Mouse (Mus musculus): Measurements from ENCODE around the gene Olfr32. TPM values are rescaled to one million over a fixed set of nuclear protein-coding genes. Genes with fewer than 3 reads are reported as not detected.
"Not testable (repeated sequence)": the region's sequence is repeated elsewhere in the genome, so short reads cannot be mapped to it uniquely, and the experiment has no call there.

Olfr32 gene
- polyA plus RNA-seq (2016; fragmentation: Nextera tagmentation; extraction: Ambion mirVana): not detected in 2 replicates

- Histone ChIP-seq H3K27me3 (replicated peaks) (no peaks in the 10 kb centered on the region), H3K9ac (no peak within 1 kb of the TSS), H3K4me3 (no peak within 1 kb of the TSS), H3K36me3 (no peaks in the 10 kb centered on the region), H3K4me2 (no peak within 1 kb of the TSS), H3K9me3 (replicated peaks) (no peaks in the 10 kb centered on the region), H3K27ac (no peak within 1 kb of the TSS), H3K4me1 (no peaks in the 10 kb centered on the region)
- ATAC-seq: no peak
Measured at GRCm38 (mm10) chr2:90142196-90142595, at the start of gene Olfr32. Olfr32 (minus strand) TSS chr2:90142296.

- not testable (repeated sequence) for ATAC-seq; H3K9me3 ChIP-seq (replicated peaks); H3K4me2 ChIP-seq; H3K4me3 ChIP-seq; H3K36me3 ChIP-seq; H3K4me1 ChIP-seq; H3K9ac ChIP-seq; H3K27ac ChIP-seq; H3K27me3 ChIP-seq (replicated peaks)
- no CpG with 5 or more reads among the region's 5 CpGs for WGBS (ENCODE audit: insufficient replicate concordance)
Measured at GRCm38 (mm10) chr2:90187082-90187481, 45.0 kb upstream of the Olfr32 start.

GRCm38 (mm10) chr2:90186082-90186481 lies 44.0 kb upstream of the Olfr32 start:
- not testable (repeated sequence) for ATAC-seq; H3K27me3 ChIP-seq (replicated peaks); H3K9me3 ChIP-seq (replicated peaks); H3K36me3 ChIP-seq; H3K4me1 ChIP-seq; H3K4me2 ChIP-seq; H3K4me3 ChIP-seq; H3K27ac ChIP-seq; H3K9ac ChIP-seq
- WGBS (ENCODE audit: insufficient replicate concordance): no CpG with 5 or more reads among the region's 4 CpGs

- no peaks in the 10 kb centered on the region for H3K4me1 ChIP-seq
- ATAC-seq: no peak
- 0 out of 2 replicates have a peak, but pooled peaks cover 4% of the 10 kb centered on the region for H3K9me3 ChIP-seq (replicated peaks)
- WGBS (ENCODE audit: insufficient replicate concordance): 75% methylated on average over 9 of the region's 9 CpGs
- no peaks in the 10 kb centered on the region for H3K36me3 ChIP-seq
- H3K4me3 ChIP-seq: no peak overlapping the region
- no peaks in the 10 kb centered on the region for H3K27me3 ChIP-seq (replicated peaks)
- H3K27ac ChIP-seq: no peak overlapping the region
- H3K9ac ChIP-seq: no peak overlapping the region
- no peak overlapping the region for H3K4me2 ChIP-seq
Measured at GRCm38 (mm10) chr2:90153916-90154315, 11.8 kb upstream of the Olfr32 start.

- Histone ChIP-seq H3K9me3 (replicated peaks) (0 out of 2 replicates have a peak, but pooled peaks cover 4% of the 10 kb centered on the region), H3K27me3 (replicated peaks) (no peaks in the 10 kb centered on the region), H3K4me2 (no peak within 1 kb of the TSS), H3K9ac (no peak within 1 kb of the TSS), H3K27ac (no peak within 1 kb of the TSS), H3K4me3 (no peak within 1 kb of the TSS), H3K4me1 (no peaks in the 10 kb centered on the region), H3K36me3 (no peaks in the 10 kb centered on the region)
- 59% methylated on average over 3 of the region's 3 CpGs for WGBS (ENCODE audit: insufficient replicate concordance)
- ATAC-seq: no peak
Measured at GRCm38 (mm10) chr2:90152991-90153390, 10.9 kb upstream of the Olfr32 start, which contains the start of gene Olfr1270. Olfr1270 (minus strand) TSS chr2:90153091.

- Histone ChIP-seq H3K36me3 (no peaks in the 10 kb centered on the region), H3K4me1 (no peaks in the 10 kb centered on the region), H3K9ac (no peak within 1 kb of the TSS), H3K27me3 (replicated peaks) (no peaks in the 10 kb centered on the region), H3K9me3 (replicated peaks) (no peaks in the 10 kb centered on the region), H3K27ac (no peak within 1 kb of the TSS), H3K4me3 (no peak within 1 kb of the TSS), H3K4me2 (no peak within 1 kb of the TSS)
- 86% methylated on average over 1 of the region's 1 CpGs for WGBS (ENCODE audit: insufficient replicate concordance)
- ATAC-seq: no peak
Measured at GRCm38 (mm10) chr2:90121312-90121711, 20.8 kb downstream of the Olfr32 start, which contains the start of gene Olfr1269. Olfr1269 (minus strand) TSS chr2:90121412.

Other genes with a start within 250 kb of the Olfr32 start
- gene Olfr1258, start 215.0 kb downstream of the Olfr32 start, polyA plus RNA-seq (2016; fragmentation: Nextera tagmentation; extraction: Ambion mirVana): not detected in 2 replicates
- gene Olfr1259, start 193.6 kb downstream of the Olfr32 start, polyA plus RNA-seq (2016; fragmentation: Nextera tagmentation; extraction: Ambion mirVana): not detected in 2 replicates
- not detected in 2 replicates for gene Olfr1260, start 168.0 kb downstream of the Olfr32 start, polyA plus RNA-seq (2016; fragmentation: Nextera tagmentation; extraction: Ambion mirVana)
- not detected in 2 replicates for gene Olfr1261, start 151.1 kb downstream of the Olfr32 start, polyA plus RNA-seq (2016; fragmentation: Nextera tagmentation; extraction: Ambion mirVana)
- not detected in 2 replicates for gene Olfr1262, start 142.2 kb downstream of the Olfr32 start, polyA plus RNA-seq (2016; fragmentation: Nextera tagmentation; extraction: Ambion mirVana)
- gene Olfr1263, start 130.2 kb downstream of the Olfr32 start, polyA plus RNA-seq (2016; fragmentation: Nextera tagmentation; extraction: Ambion mirVana): not detected in 2 replicates
- gene Olfr1264, start 116.7 kb downstream of the Olfr32 start, polyA plus RNA-seq (2016; fragmentation: Nextera tagmentation; extraction: Ambion mirVana): not detected in 2 replicates
- gene Olfr1265, start 107.0 kb downstream of the Olfr32 start, polyA plus RNA-seq (2016; fragmentation: Nextera tagmentation; extraction: Ambion mirVana): not detected in 2 replicates
- not detected in 2 replicates for gene Olfr140, start 78.7 kb downstream of the Olfr32 start, polyA plus RNA-seq (2016; fragmentation: Nextera tagmentation; extraction: Ambion mirVana)
- gene Olfr1269, start 20.9 kb downstream of the Olfr32 start, polyA plus RNA-seq (2016; fragmentation: Nextera tagmentation; extraction: Ambion mirVana): not detected in 2 replicates
- gene Olfr1270, start 10.8 kb upstream of the Olfr32 start, polyA plus RNA-seq (2016; fragmentation: Nextera tagmentation; extraction: Ambion mirVana): not detected in 2 replicates
- 0.05 TPM in 1 of 2 replicates, not detected in the other for gene Olfr1506, start 82.2 kb upstream of the Olfr32 start, polyA plus RNA-seq (2016; fragmentation: Nextera tagmentation; extraction: Ambion mirVana)
- not detected in 2 replicates for gene Olfr142, start 115.3 kb upstream of the Olfr32 start, polyA plus RNA-seq (2016; fragmentation: Nextera tagmentation; extraction: Ambion mirVana)
- gene Olfr1271, start 128.7 kb upstream of the Olfr32 start, polyA plus RNA-seq (2016; fragmentation: Nextera tagmentation; extraction: Ambion mirVana): not detected in 2 replicates
- gene Olfr1272, start 150.5 kb upstream of the Olfr32 start, polyA plus RNA-seq (2016; fragmentation: Nextera tagmentation; extraction: Ambion mirVana): not detected in 2 replicates
- gene Gm13769, start 179.9 kb upstream of the Olfr32 start, polyA plus RNA-seq (2016; fragmentation: Nextera tagmentation; extraction: Ambion mirVana): 0.08 TPM in 1 of 2 replicates, not detected in the other

Measured in liver, embryonic 12.5 days (tissue).